Mouse (Mus musculus) MEL (cell line): ENCODE measurements around the gene Mindy4b-ps. TPM values are rescaled to one million over a fixed set of nuclear protein-coding genes. Genes with fewer than 3 reads are reported as not detected.

Experiments
- DNase-seq: peaks from one replicate; pipeline ENCODE4 v3.0.0; 2011; ENCODE audit warnings: low read depth, low spot score
- H3K27ac ChIP-seq: 2 replicates; pipeline ENCODE4 v1.5.1; 2012; ENCODE audit warnings: low read depth, mild to moderate bottlenecking, control low read depth, low read length, moderate library complexity; ENCODE audit not compliant: control insufficient read depth
- H3K27me3 ChIP-seq, 2 experiments: fragments of 150-350 bp in 1 of 2; sonication (generic) in 1 of 2; 2 replicates each; pipeline ENCODE4 v1.6.1; 2012; ENCODE audit warnings: low read length in 2 of 2, mild to moderate bottlenecking in 2 of 2, improper control_type of control experiment in 1 of 2, moderate library complexity in 1 of 2; ENCODE audit not compliant: insufficient read depth in 2 of 2, control insufficient read depth in 1 of 2
- H3K36me3 ChIP-seq, 2 experiments: 2 replicates each; pipeline ENCODE4 v1.6.1; 2012 to 2014; ENCODE audit warnings: low read length in 2 of 2, improper control_type of control experiment in 1 of 2, inconsistent platforms in 1 of 2, mild to moderate bottlenecking in 1 of 2; ENCODE audit not compliant: insufficient read depth in 2 of 2, control insufficient read depth in 1 of 2
- H3K4me1 ChIP-seq, 2 experiments: fragments of 150-350 bp in 1 of 2; sonication (generic) in 1 of 2; 2 replicates each; pipeline ENCODE4 v1.6.1; 2012; ENCODE audit warnings: low read length in 2 of 2, improper control_type of control experiment in 1 of 2, mild to moderate bottlenecking in 1 of 2; ENCODE audit not compliant: insufficient read depth in 2 of 2, control insufficient read depth in 1 of 2
- H3K4me3 ChIP-seq, 2 experiments: fragments of 150-350 bp in 1 of 2; sonication (generic) in 1 of 2; 2 replicates each; pipeline ENCODE4 v1.5.1; 2012; ENCODE audit warnings: low read depth in 2 of 2, low read length in 2 of 2, mild to moderate bottlenecking in 2 of 2, moderate library complexity in 2 of 2, control low read depth in 1 of 2, improper control_type of control experiment in 1 of 2; ENCODE audit not compliant: control insufficient read depth in 1 of 2, insufficient read depth in 1 of 2
- H3K79me2 ChIP-seq: 2 replicates; pipeline ENCODE4 v1.6.1; 2012; ENCODE audit warnings: mild to moderate bottlenecking, low read length, moderate library complexity; ENCODE audit not compliant: control insufficient read depth, poor library complexity, insufficient read depth
- H3K9ac ChIP-seq: 2 replicates; pipeline ENCODE4 v1.6.1; 2012; ENCODE audit warnings: low read depth, mild to moderate bottlenecking, control low read depth, low read length, moderate library complexity; ENCODE audit not compliant: control insufficient read depth, poor library complexity, severe bottlenecking
- H3K9me3 ChIP-seq: fragments of 150-350 bp; sonication (generic); replicated peaks from 2 replicates; pipeline ENCODE4 v1.6.1; 2012; ENCODE audit warnings: mild to moderate bottlenecking, low read length, improper control_type of control experiment, moderate library complexity; ENCODE audit not compliant: insufficient read depth
- BHLHE40 ChIP-seq: IDR thresholded peaks from 2 replicates; pipeline ENCODE4 v1.6.1; 2012; ENCODE audit warnings: low read depth, mild to moderate bottlenecking, inconsistent platforms, low read length, improper control_type of control experiment, borderline replicate concordance
- CHD1 ChIP-seq: IDR thresholded peaks from 2 replicates; pipeline ENCODE4 v1.6.1; 2012; ENCODE audit warnings: low read depth, mild to moderate bottlenecking, inconsistent platforms, low read length, improper control_type of control experiment
- ELF1 ChIP-seq: IDR thresholded peaks from 2 replicates; pipeline ENCODE4 v1.6.1; 2014; ENCODE audit warnings: low read depth, mild to moderate bottlenecking, inconsistent platforms, low read length, improper control_type of control experiment, moderate library complexity
- ETS1 ChIP-seq: IDR thresholded peaks from 2 replicates; pipeline ENCODE4 v1.6.1; 2012; ENCODE audit warnings: low read depth, mild to moderate bottlenecking, inconsistent platforms, low read length, improper control_type of control experiment, moderate library complexity
- GABPA ChIP-seq: IDR thresholded peaks from 2 replicates; pipeline ENCODE4 v1.6.1; 2012; ENCODE audit warnings: low read depth, mild to moderate bottlenecking, inconsistent platforms, low read length, improper control_type of control experiment, moderate library complexity
- KAT2A ChIP-seq: conservative IDR thresholded peaks from 2 replicates; pipeline ENCODE4 v1.6.1; 2012; ENCODE audit warnings: low read depth, low read length, improper control_type of control experiment, inconsistent platforms
- MAFK ChIP-seq: IDR thresholded peaks from 2 replicates; pipeline ENCODE4 v1.6.1; 2011; ENCODE audit warnings: low read depth, mild to moderate bottlenecking, low read length, improper control_type of control experiment, borderline replicate concordance
- MAX ChIP-seq: IDR thresholded peaks from 2 replicates; pipeline ENCODE4 v1.6.1; 2011; ENCODE audit warnings: low read length, improper control_type of control experiment
- MYC ChIP-seq: IDR thresholded peaks from 2 replicates; pipeline ENCODE4 v1.6.1; 2011; ENCODE audit warnings: low read depth, mild to moderate bottlenecking, low read length, improper control_type of control experiment, moderate library complexity
- NELFE ChIP-seq: IDR thresholded peaks from 2 replicates; pipeline ENCODE4 v1.6.1; 2011; ENCODE audit warnings: low read depth, low read length, improper control_type of control experiment
- POLR2AphosphoS5 ChIP-seq: IDR thresholded peaks from 2 replicates; pipeline ENCODE4 v1.6.1; 2012; ENCODE audit warnings: low read depth, borderline replicate concordance, mild to moderate bottlenecking, inconsistent platforms, low read length, moderate library complexity, mixed read lengths
- SIN3A ChIP-seq: IDR thresholded peaks from 2 replicates; pipeline ENCODE4 v1.6.1; 2012; ENCODE audit warnings: low read length, improper control_type of control experiment, inconsistent platforms
- TAL1 ChIP-seq: IDR thresholded peaks from 2 replicates; pipeline ENCODE4 v1.6.1; 2012; ENCODE audit warnings: mild to moderate bottlenecking, inconsistent platforms, low read length, moderate library complexity, mixed read lengths
- TBP ChIP-seq: IDR thresholded peaks from 2 replicates; pipeline ENCODE4 v1.8.0; 2011; ENCODE audit warnings: low read depth, low read length, improper control_type of control experiment
- TCF12 ChIP-seq: IDR thresholded peaks from 2 replicates; pipeline ENCODE4 v1.6.1; 2014; ENCODE audit warnings: low read depth, mild to moderate bottlenecking, inconsistent platforms, low read length, improper control_type of control experiment, moderate library complexity
- UBTF ChIP-seq: IDR thresholded peaks from 2 replicates; pipeline ENCODE4 v1.6.1; 2012; ENCODE audit warnings: low read depth, mild to moderate bottlenecking, inconsistent platforms, low read length, improper control_type of control experiment, moderate library complexity, borderline replicate concordance; ENCODE audit not compliant: insufficient read depth
- USF1 ChIP-seq: IDR thresholded peaks from 2 replicates; pipeline ENCODE4 v1.6.1; 2014; ENCODE audit warnings: low read depth, mild to moderate bottlenecking, inconsistent platforms, low read length, improper control_type of control experiment, moderate library complexity
- USF2 ChIP-seq, 2 experiments: IDR thresholded peaks; 2 replicates each; pipeline ENCODE4 v1.6.1; 2011 to 2012; ENCODE audit warnings: improper control_type of control experiment in 2 of 2, low read length in 2 of 2, borderline replicate concordance in 1 of 2, inconsistent platforms in 1 of 2, low read depth in 1 of 2, mild to moderate bottlenecking in 1 of 2; ENCODE audit not compliant: insufficient read depth in 1 of 2
- ZC3H11A ChIP-seq: IDR thresholded peaks from 2 replicates; pipeline ENCODE4 v1.6.1; 2012; ENCODE audit warnings: low read depth, mild to moderate bottlenecking, inconsistent platforms, low read length, improper control_type of control experiment
- polyA plus RNA-seq, 2 experiments: library from polyadenylated mRNA; stranded (reverse) in 1 of 2; unstranded in 1 of 2; fragments of >175 nt in 1 of 2; fragments of >200 nt in 1 of 2; gene quantifications; 2 replicates each; pipeline versions ENCODE4 v1.2.1 to v1.2.4; 2012; ENCODE audit warnings: low replicate concordance in 2 of 2, low read depth in 1 of 2; ENCODE audit not compliant: insufficient read length in 2 of 2, insufficient read depth in 1 of 2, missing spikeins in 1 of 2
- total RNA-seq: library from RNA; depleted of rRNA; stranded (reverse); fragments of 300-350 nt; gene quantifications from 2 replicates; pipeline ENCODE4 v1.2.3, GENCODE M21; 2012

Mindy4b-ps gene
- total and polyA plus RNA-seq, 3 experiments: not detected

DNA sequence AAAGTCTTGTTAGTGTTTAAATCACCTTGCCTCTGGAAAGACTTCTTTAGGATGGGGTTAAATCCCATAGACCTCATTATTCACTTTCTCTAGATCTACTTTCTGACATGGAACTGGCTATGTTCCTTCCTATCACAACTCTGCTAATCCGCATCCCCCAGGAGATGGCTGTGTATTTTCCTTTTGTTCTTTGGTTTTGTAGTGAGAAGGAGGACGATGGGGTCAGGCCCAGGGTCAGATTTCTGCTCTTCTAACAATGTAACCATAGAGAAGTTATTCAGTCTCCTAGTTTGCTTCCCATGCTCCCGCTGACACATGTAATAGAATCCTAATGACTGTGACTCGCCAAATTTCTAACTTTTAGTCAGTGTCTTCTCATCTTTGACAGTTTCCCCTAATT lies 4.2 kb upstream of the Mindy4b-ps start:
- Histone ChIP-seq H3K9ac (no peak overlapping the region), H3K9me3 (no peaks in the 10 kb centered on the region), H3K27me3 (peaks cover 3 to 8% of the 10 kb centered on the region in 2 experiments), H3K4me3 (no peak overlapping the region), H3K79me2 (no peaks in the 10 kb centered on the region), H3K27ac (no peak overlapping the region), H3K36me3 (no peaks in the 10 kb centered on the region), H3K4me1 (no peaks in the 10 kb centered on the region)
- DNase-seq: no peak
- TF ChIP-seq MAFK (no peak), ELF1 (no peak), BHLHE40 (no peak), ETS1 (no peak), USF2 (IDR thresholded peaks at IDR 0.05; ENCODE audit: borderline replicate concordance in 1 of 2, insufficient read depth in 1 of 2, low read depth in 1 of 2, low read length in 2 of 2) (no peak), KAT2A (no peak), GABPA (no peak), NELFE (no peak), ZC3H11A (no peak), TCF12 (no peak), USF1 (no peak), MAX (no peak), SIN3A (no peak)

GRCm38 (mm10) chr3:58817337-58817736 lies 4.8 kb downstream of the Mindy4b-ps start:
- no peaks in the 10 kb centered on the region for H3K36me3 ChIP-seq
- no peak overlapping the region for H3K4me3 ChIP-seq
- no peaks in the 10 kb centered on the region for H3K79me2 ChIP-seq
- TF ChIP-seq ETS1: no peak
- TF ChIP-seq POLR2AphosphoS5: no peak
- no peak for TF ChIP-seq ELF1
- no peak for TF ChIP-seq MAX
- no peak for TF ChIP-seq UBTF
- TF ChIP-seq CHD1: no peak
- TF ChIP-seq USF2 (IDR thresholded peaks at IDR 0.05; ENCODE audit: borderline replicate concordance in 1 of 2, insufficient read depth in 1 of 2, low read depth in 1 of 2, low read length in 2 of 2): no peak
- no peak for TF ChIP-seq TBP
- no peak for TF ChIP-seq MAFK
- no peak for TF ChIP-seq TAL1
- TF ChIP-seq MYC: no peak
- H3K27me3 ChIP-seq: peaks cover 0 to 2% of the 10 kb centered on the region in 2 experiments; a peak in 3 of 4 replicates
- no peak for DNase-seq
- H3K27ac ChIP-seq: no peak overlapping the region
- no peaks in the 10 kb centered on the region for H3K4me1 ChIP-seq
- no peak overlapping the region for H3K9ac ChIP-seq
- no peaks in the 10 kb centered on the region for H3K9me3 ChIP-seq
